Mouse (Mus musculus) E14TG2a.4 (cell line): Measurements from ENCODE around the gene Ptprn2.
"Not testable (repeated sequence)": the region's sequence is repeated elsewhere in the genome, so short reads cannot be mapped to it uniquely, and the experiment has no call there.

ENCODE experiments used
- H3K27me3 ChIP-seq: 2 replicates; pipeline ENCODE4 v1.6.1; 2014; ENCODE audit warnings: low read length, control low read depth; ENCODE audit not compliant: insufficient read depth
- H3K36me3 ChIP-seq: 2 replicates; pipeline ENCODE4 v1.6.1; 2014; ENCODE audit warnings: low read length, control low read depth; ENCODE audit not compliant: insufficient read depth
- H3K4me1 ChIP-seq: replicated peaks from 2 replicates; pipeline ENCODE4 v1.6.1; 2014; ENCODE audit warnings: low read depth, low read length, control low read depth
- H3K4me3 ChIP-seq: replicated peaks from 2 replicates; pipeline ENCODE4 v1.5.1; 2014; ENCODE audit warnings: mild to moderate bottlenecking, low read length
- H3K9me3 ChIP-seq: 2 replicates; pipeline ENCODE4 v1.6.1; 2014; ENCODE audit warnings: low read length, control low read depth
- CTCF ChIP-seq: conservative IDR thresholded peaks from 2 replicates; pipeline ENCODE4 v1.5.1; 2014; ENCODE audit warnings: low read length
- NANOG ChIP-seq: IDR thresholded peaks from 2 replicates; pipeline ENCODE4 v1.6.1; 2014; ENCODE audit warnings: borderline replicate concordance, low read length, mixed read lengths
- POU5F1 ChIP-seq: IDR thresholded peaks from 2 replicates; pipeline ENCODE4 v1.6.1; 2014; ENCODE audit warnings: low read length, borderline replicate concordance

The Ptprn2 gene

DNA sequence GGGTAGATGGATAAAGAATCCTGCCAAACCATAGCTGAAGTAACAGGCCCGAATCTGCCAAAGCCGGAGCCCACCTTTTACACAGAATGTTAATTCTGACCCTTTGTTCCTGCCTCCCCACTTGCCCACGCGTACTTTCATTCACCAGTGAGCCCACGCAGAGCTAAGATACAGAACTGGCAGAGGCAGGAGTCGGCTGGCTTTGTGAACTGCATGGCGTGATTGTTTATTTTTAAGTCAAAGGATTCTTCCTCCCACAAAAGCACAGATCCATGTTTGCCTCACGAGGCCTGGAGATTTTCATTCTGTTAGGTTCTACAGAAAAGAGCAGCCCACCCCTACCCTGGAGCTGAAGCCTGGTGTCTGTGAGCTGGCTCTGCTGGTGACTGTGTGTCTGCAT is 3.3 kb downstream of the Ptprn2 start:
- TF ChIP-seq CTCF (no peak), NANOG (no peak), POU5F1 (no peak)
- Histone ChIP-seq H3K4me3 (no peak overlapping the region), H3K4me1 (peaks cover 13% of the 10 kb centered on the region), H3K27me3 (peaks cover 45% of the 10 kb centered on the region), H3K36me3 (no peaks in the 10 kb centered on the region), H3K9me3 (no peaks in the 10 kb centered on the region)

- H3K4me3 ChIP-seq, result no peak overlapping the region
- no peaks in the 10 kb centered on the region for H3K36me3 ChIP-seq
- H3K4me1 ChIP-seq, result peaks cover 8% of the 10 kb centered on the region
- no peaks in the 10 kb centered on the region for H3K9me3 ChIP-seq
- no peak for TF ChIP-seq NANOG
- no peak for TF ChIP-seq POU5F1
- no peak for TF ChIP-seq CTCF
- H3K27me3 ChIP-seq, result peaks cover 36% of the 10 kb centered on the region
Observed at GRCm38 (mm10) chr12:116490575-116491356, 5.2 kb downstream of the Ptprn2 start.

DNA sequence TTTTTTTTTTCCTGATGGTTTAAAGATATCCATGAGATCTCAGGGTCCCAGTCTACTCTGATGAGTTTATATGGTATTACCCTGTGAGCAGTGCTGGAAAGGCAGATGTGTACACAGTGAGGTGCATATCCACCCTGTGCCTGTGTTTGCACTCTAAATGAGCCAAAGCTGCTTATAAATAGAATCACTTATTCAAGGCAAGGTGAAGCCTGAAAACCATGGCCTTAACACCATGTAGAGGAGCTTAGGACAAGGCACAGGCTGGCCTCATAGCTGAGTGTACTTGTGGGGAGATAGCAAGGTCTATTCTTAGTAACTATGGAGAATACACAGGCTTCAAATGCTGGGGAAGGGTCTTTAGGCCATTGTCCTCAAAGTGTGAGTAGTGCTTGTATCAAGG is 13.1 kb downstream of the Ptprn2 start:
- no peaks in the 10 kb centered on the region for H3K9me3 ChIP-seq
- TF ChIP-seq POU5F1 (no peak), NANOG (no peak), CTCF (no peak)

GRCm38 (mm10) chr12:116500652-116501051 is 15.1 kb downstream of the Ptprn2 start:
- Histone ChIP-seq H3K9me3 (no peaks in the 10 kb centered on the region), H3K4me3 (no peak overlapping the region), H3K4me1 (no peaks in the 10 kb centered on the region), H3K27me3 (no peaks in the 10 kb centered on the region), H3K36me3 (no peaks in the 10 kb centered on the region)
- no peak for TF ChIP-seq NANOG
- TF ChIP-seq CTCF, result no peak
- TF ChIP-seq POU5F1, result no peak

More for the DNA sequence above, 13.1 kb downstream of the Ptprn2 start:
- Histone ChIP-seq H3K4me3 (no peak overlapping the region), H3K27me3 (no peaks in the 10 kb centered on the region), H3K36me3 (no peaks in the 10 kb centered on the region), H3K4me1 (no peaks in the 10 kb centered on the region)

DNA sequence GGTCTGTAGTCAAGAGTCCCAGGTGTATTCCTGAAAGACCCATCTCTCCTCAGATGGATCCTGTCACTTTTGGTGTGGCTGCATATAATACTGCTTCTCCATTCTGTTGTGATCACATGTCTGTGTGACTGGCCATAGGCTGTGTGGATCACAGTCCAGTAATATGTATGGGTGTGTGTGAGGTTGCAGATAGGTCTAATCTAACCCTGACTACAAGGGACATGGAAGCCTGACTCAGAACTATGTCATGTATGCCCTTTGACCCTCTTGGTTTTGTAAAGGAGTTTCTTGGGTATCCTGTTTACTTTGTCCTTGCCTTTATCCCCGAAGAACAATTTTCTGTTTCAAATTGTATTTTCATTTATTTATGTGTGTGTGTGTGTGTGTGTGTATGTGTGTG is 27.0 kb downstream of the Ptprn2 start:
- Histone ChIP-seq H3K9me3 (no peaks in the 10 kb centered on the region), H3K27me3 (no peaks in the 10 kb centered on the region), H3K36me3 (no peaks in the 10 kb centered on the region), H3K4me3 (no peak overlapping the region), H3K4me1 (no peaks in the 10 kb centered on the region)
- TF ChIP-seq NANOG (no peak), POU5F1 (no peak), CTCF (no peak)

- not testable (repeated sequence) for H3K27me3 ChIP-seq, H3K4me1 ChIP-seq, H3K9me3 ChIP-seq, H3K36me3 ChIP-seq, H3K4me3 ChIP-seq
Observed at GRCm38 (mm10) chr12:116513788-116514187, 28.3 kb downstream of the Ptprn2 start.

DNA sequence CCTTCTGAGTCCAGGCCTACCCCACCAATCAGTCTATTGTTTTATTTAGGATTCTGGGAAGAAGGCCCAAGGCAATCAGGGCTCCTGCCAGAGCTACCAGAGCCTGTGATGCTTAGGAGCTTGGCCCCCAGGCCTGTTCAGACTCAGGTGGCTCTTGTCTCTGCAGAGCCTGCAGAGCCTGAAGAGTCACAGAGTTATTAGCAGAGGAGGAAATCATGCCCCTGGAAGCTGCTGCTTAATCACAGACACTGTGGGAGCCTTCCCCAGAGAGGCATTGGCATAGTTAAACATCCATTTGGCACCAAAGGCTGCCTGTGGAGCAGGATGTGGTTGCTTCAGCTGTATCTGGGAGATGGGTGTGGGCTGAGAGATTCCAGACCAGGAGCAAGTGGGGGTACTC is 30.3 kb downstream of the Ptprn2 start:
- Histone ChIP-seq H3K4me3 (no peak overlapping the region), H3K36me3 (no peaks in the 10 kb centered on the region), H3K9me3 (no peaks in the 10 kb centered on the region), H3K4me1 (no peaks in the 10 kb centered on the region), H3K27me3 (no peaks in the 10 kb centered on the region)
- no peak for TF ChIP-seq NANOG

- H3K27me3 ChIP-seq, result no peaks in the 10 kb centered on the region
- H3K36me3 ChIP-seq, result no peaks in the 10 kb centered on the region
- no peak overlapping the region for H3K4me3 ChIP-seq
- TF ChIP-seq NANOG (no peak), CTCF (no peak), POU5F1 (no peak)
- H3K4me1 ChIP-seq, result no peaks in the 10 kb centered on the region
- H3K9me3 ChIP-seq, result no peaks in the 10 kb centered on the region
Observed at GRCm38 (mm10) chr12:116528861-116529260, 43.3 kb downstream of the Ptprn2 start.

GRCm38 (mm10) chr12:116533281-116533680 is 47.8 kb downstream of the Ptprn2 start:
- TF ChIP-seq CTCF (no peak), POU5F1 (no peak), NANOG (no peak)
- no peaks in the 10 kb centered on the region for H3K4me1 ChIP-seq
- no peaks in the 10 kb centered on the region for H3K27me3 ChIP-seq
- no peak overlapping the region for H3K4me3 ChIP-seq
- no peaks in the 10 kb centered on the region for H3K9me3 ChIP-seq
- H3K36me3 ChIP-seq, result no peaks in the 10 kb centered on the region
